Mouse (Mus musculus): Measurements from ENCODE around the gene Arhgap21. TPM values are rescaled to one million over a fixed set of nuclear protein-coding genes. Genes with fewer than 3 reads are reported as not detected.
A peak's percentile ranks its signal among the peaks of the same experiment; 100 is the strongest.

Arhgap21 gene
- polyA plus RNA-seq, 1 experiment from 2014 or later, result 4.5 TPM

DNA sequence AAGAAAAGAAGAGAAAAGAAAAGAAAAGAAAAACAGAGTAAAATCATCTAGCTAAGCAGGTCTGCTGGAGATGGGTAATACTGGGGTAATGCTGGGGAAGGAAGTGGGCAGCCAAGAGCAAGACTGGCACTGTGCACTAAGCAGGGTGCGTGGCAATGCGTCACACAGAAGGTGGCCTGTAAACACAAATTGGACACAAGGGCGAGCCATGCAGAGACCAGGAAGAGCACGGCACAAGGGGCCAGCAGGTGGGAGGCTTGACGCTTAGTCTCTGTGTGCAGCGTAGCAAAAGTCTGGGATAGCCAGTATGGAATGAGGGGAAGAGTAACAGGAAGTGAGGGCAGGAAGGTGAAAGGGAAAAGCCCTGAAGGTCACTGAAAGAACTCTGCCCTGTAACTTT, 6.9 kb downstream of the Arhgap21 start:
- Histone ChIP-seq H3K27ac (ENCODE audit: low read depth) (peak overlapping the region; percentile 69), H3K27me3 (ENCODE audit: insufficient read depth, low read length) (no peaks in the 10 kb centered on the region), H3K9me3 (ENCODE audit: low read length) (no peaks in the 10 kb centered on the region), H3K4me1 (ENCODE audit: insufficient read depth) (peaks cover 52% of the 10 kb centered on the region), H3K4me3 (ENCODE audit: low read depth, low read length) (0 out of 2 replicates have a peak overlapping the region, but pooled peaks have one; percentile 11), H3K9ac (replicated peaks) (peak overlapping the region; percentile 41), H3K36me3 (replicated peaks; ENCODE audit: insufficient read depth, low read length) (no peaks in the 10 kb centered on the region), H3K4me2 (ENCODE audit: low read depth, low read length) (peak overlapping the region; percentile 50)
- 29% methylated on average over 6 of the region's 6 CpGs for WGBS (ENCODE audit: insufficient replicate concordance)
- ATAC-seq (peak; percentile 66), DNase-seq (peak; percentile 31)
- TF ChIP-seq EP300 (IDR thresholded peaks at IDR 0.05; ENCODE audit: low read depth), result no peak
- no peak for TF ChIP-seq CTCF (IDR thresholded peaks at IDR 0.05; ENCODE audit: low read depth)

DNA sequence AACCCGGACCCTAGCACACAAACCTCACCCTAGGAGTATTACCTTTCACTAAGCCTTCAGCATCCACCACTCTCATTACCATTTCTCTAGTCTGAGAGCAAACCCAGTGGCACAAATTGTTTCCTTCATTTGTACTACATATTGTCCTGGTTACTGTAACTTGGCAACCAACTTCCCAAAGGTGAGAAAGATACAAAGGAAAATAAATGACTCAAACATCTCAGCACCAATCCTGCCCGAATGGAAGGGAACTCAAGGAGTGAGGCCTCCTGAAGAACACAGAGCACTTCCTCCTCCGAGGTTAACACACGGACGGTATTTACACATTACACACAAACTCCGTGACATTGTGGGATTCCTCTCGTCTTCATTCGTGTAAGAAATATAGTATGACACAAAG, 7.4 kb downstream of the Arhgap21 start:
- no peaks in the 10 kb centered on the region for H3K9me3 ChIP-seq (ENCODE audit: low read length)
- peak overlapping the region; percentile 4; the same call in 1 of the 2 replicates for H3K4me2 ChIP-seq (ENCODE audit: low read depth, low read length)
- H3K4me1 ChIP-seq (ENCODE audit: insufficient read depth), result peaks cover 48% of the 10 kb centered on the region
- no peaks in the 10 kb centered on the region for H3K27me3 ChIP-seq (ENCODE audit: insufficient read depth, low read length)
- no peak overlapping the region for H3K4me3 ChIP-seq (ENCODE audit: low read depth, low read length)
- H3K9ac ChIP-seq (replicated peaks), result no peak overlapping the region
- DNase-seq (no peak), ATAC-seq (no peak)
- no peaks in the 10 kb centered on the region for H3K36me3 ChIP-seq (replicated peaks; ENCODE audit: insufficient read depth, low read length)
- H3K27ac ChIP-seq (ENCODE audit: low read depth), result no peak overlapping the region
- TF ChIP-seq CTCF (IDR thresholded peaks at IDR 0.05; ENCODE audit: low read depth) (no peak), EP300 (IDR thresholded peaks at IDR 0.05; ENCODE audit: low read depth) (no peak)
- WGBS (ENCODE audit: insufficient replicate concordance), result 29% methylated on average over 8 of the region's 8 CpGs

DNA sequence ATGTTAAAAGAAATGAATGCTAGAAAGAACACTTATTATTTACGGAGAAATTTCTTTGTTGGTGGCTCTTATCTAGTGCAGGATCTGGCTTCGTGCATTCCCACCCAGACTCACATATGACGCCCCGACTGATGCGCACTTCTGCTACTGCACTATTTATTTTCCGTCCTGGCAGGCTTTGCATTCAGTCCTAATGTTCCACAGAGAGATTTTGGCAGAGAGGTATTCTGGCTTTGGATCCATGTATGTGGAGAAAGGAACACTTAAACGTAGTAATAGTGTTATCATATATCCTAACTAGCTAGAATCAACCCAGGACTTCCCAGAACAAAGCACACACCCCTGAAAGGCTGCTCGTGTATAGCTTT, 8.0 kb downstream of the Arhgap21 start:
- Histone ChIP-seq H3K27ac (ENCODE audit: low read depth) (no peak overlapping the region), H3K4me1 (ENCODE audit: insufficient read depth) (peaks cover 44% of the 10 kb centered on the region), H3K9ac (replicated peaks) (no peak overlapping the region), H3K4me2 (ENCODE audit: low read depth, low read length) (no peak overlapping the region), H3K4me3 (ENCODE audit: low read depth, low read length) (no peak overlapping the region), H3K27me3 (ENCODE audit: insufficient read depth, low read length) (no peaks in the 10 kb centered on the region), H3K36me3 (replicated peaks; ENCODE audit: insufficient read depth, low read length) (no peaks in the 10 kb centered on the region), H3K9me3 (ENCODE audit: low read length) (no peaks in the 10 kb centered on the region)
- no peak for TF ChIP-seq EP300 (IDR thresholded peaks at IDR 0.05; ENCODE audit: low read depth)
- no peak for TF ChIP-seq CTCF (IDR thresholded peaks at IDR 0.05; ENCODE audit: low read depth)
- 57% methylated on average over 8 of the region's 8 CpGs for WGBS (ENCODE audit: insufficient replicate concordance)
- ATAC-seq, result no peak
- no peak for DNase-seq

DNA sequence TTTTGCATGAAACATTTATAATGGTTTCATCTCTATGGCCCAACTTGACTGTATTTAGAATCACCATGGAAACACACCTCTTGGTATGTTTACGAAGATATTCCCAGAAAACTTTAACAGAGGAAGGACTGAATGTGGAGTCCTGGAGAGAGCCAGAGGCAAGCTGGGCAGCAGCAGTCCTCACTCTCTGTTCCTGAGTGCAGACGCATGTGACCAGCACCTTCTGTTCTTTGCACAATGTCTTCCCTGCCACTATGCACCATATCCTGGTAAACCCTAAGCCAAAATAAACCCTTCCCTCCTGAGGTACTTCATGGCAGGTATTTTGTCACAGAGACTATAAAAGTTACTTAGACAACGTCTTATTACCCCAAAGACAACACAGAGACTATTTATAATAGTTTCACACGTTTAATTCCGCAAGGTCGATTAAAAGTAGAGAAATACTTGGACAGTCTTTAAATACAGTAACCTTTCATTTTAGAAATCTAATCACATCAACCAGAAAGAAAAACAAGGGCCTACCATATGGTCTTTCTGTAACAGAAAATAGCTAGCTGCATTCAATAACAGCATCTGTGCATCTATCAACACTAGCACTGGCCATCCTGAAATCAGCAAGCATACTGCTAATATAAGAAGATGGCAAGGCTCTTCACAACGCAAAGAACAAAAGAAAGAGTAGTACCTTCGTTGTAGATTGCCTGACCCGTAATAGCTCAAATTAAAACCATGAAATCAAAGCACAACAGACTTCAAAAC, 8.6 kb downstream of the Arhgap21 start:
- ATAC-seq (no peak), DNase-seq (no peak)
- H3K9ac ChIP-seq (replicated peaks), result no peak overlapping the region
- H3K4me2 ChIP-seq (ENCODE audit: low read depth, low read length), result no peak overlapping the region
- H3K4me1 ChIP-seq (ENCODE audit: insufficient read depth), result peaks cover 43% of the 10 kb centered on the region
- no peak for TF ChIP-seq EP300 (IDR thresholded peaks at IDR 0.05; ENCODE audit: low read depth)
- TF ChIP-seq CTCF (IDR thresholded peaks at IDR 0.05; ENCODE audit: low read depth), result no peak
- no peak overlapping the region for H3K27ac ChIP-seq (ENCODE audit: low read depth)
- H3K36me3 ChIP-seq (replicated peaks; ENCODE audit: insufficient read depth, low read length), result no peaks in the 10 kb centered on the region
- no peak overlapping the region for H3K4me3 ChIP-seq (ENCODE audit: low read depth, low read length)
- no peaks in the 10 kb centered on the region for H3K9me3 ChIP-seq (ENCODE audit: low read length)
- no peaks in the 10 kb centered on the region for H3K27me3 ChIP-seq (ENCODE audit: insufficient read depth, low read length)
- WGBS (ENCODE audit: insufficient replicate concordance), result 79% methylated on average over 9 of the region's 9 CpGs

DNA sequence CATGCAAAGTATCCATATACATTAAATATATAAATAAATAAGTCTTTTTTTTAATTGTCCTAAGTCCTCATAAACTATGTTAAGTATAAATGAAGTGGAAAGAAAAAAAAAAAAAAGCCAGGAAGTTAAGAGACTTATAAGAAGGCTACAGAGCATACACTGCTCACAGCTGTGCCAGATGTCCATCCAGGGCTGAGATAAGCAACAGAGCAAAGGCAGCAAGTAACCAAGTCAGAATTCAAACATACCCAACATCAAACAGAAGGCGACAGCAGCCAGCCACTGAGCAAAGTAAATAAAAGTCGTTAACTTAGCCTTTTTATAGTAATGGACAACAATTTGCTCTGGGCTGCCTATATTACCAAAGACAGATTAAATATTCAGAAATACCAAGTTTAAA, 9.6 kb downstream of the Arhgap21 start:
- H3K4me1 ChIP-seq (ENCODE audit: insufficient read depth), result peaks cover 40% of the 10 kb centered on the region

DNA sequence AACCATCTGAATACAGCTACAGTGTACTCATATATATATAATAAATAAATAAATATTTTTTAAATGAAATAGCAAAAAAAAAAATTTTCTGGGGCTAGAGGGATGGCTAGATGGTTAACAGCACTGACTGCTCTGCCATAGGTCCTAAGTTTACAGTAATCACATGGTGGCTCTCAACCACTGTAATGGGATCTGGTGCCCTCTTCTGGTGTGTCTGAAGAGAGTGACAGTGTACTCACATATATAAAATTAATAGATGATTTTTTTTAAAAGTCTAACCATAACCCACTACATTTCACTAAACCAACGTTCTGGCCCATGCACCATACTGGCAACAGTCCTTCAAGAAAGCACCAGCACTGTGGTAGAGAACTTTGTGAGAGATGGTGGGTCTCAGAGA, 10.7 kb downstream of the Arhgap21 start:
- no peaks in the 10 kb centered on the region for H3K27me3 ChIP-seq (ENCODE audit: insufficient read depth, low read length)
- no peak overlapping the region for H3K9ac ChIP-seq (replicated peaks)
- H3K4me3 ChIP-seq (ENCODE audit: low read depth, low read length), result no peak overlapping the region
- ATAC-seq (no peak), DNase-seq (no peak)
- TF ChIP-seq CTCF (IDR thresholded peaks at IDR 0.05; ENCODE audit: low read depth), result no peak
- no peak for TF ChIP-seq EP300 (IDR thresholded peaks at IDR 0.05; ENCODE audit: low read depth)
- H3K9me3 ChIP-seq (ENCODE audit: low read length), result no peaks in the 10 kb centered on the region
- H3K4me1 ChIP-seq (ENCODE audit: insufficient read depth), result peaks cover 33% of the 10 kb centered on the region
- no peak overlapping the region for H3K27ac ChIP-seq (ENCODE audit: low read depth)
- H3K36me3 ChIP-seq (replicated peaks; ENCODE audit: insufficient read depth, low read length), result no peaks in the 10 kb centered on the region
- 73% methylated on average over 1 of the region's 1 CpGs for WGBS (ENCODE audit: insufficient replicate concordance)
- no peak overlapping the region for H3K4me2 ChIP-seq (ENCODE audit: low read depth, low read length)

More for the DNA sequence above, 9.6 kb downstream of the Arhgap21 start:
- no peak overlapping the region for H3K9ac ChIP-seq (replicated peaks)
- no peaks in the 10 kb centered on the region for H3K9me3 ChIP-seq (ENCODE audit: low read length)
- TF ChIP-seq EP300 (IDR thresholded peaks at IDR 0.05; ENCODE audit: low read depth) (no peak), CTCF (IDR thresholded peaks at IDR 0.05; ENCODE audit: low read depth) (no peak)
- H3K27me3 ChIP-seq (ENCODE audit: insufficient read depth, low read length), result no peaks in the 10 kb centered on the region
- ATAC-seq (peak; percentile 71), DNase-seq (no peak)
- H3K27ac ChIP-seq (ENCODE audit: low read depth), result no peak overlapping the region
- H3K36me3 ChIP-seq (replicated peaks; ENCODE audit: insufficient read depth, low read length), result no peaks in the 10 kb centered on the region
- 23% methylated on average over 2 of the region's 2 CpGs for WGBS (ENCODE audit: insufficient replicate concordance)
- no peak overlapping the region for H3K4me2 ChIP-seq (ENCODE audit: low read depth, low read length)
- H3K4me3 ChIP-seq (ENCODE audit: low read depth, low read length), result no peak overlapping the region

Measured in liver, postnatal 0 days (tissue).